Mouse (Mus musculus) ZHBTc4 (cell line): ENCODE measurements at regions not wholly inside any gene's neighbourhood (a gene's known extent, or its start where the extent isn't known, plus 50 kb on each side); places are given as distances from the start of the nearest gene placed in this dataset.

ENCODE experiments used
- DNase-seq: peaks from one replicate; pipeline ENCODE4 v3.0.0-alpha.2; 2011; ENCODE audit warnings: low read depth, low spot score

- no peak for DNase-seq
Measured at GRCm38 (mm10) chr13:51973461-51973860, 127.0 kb downstream of the Gadd45g start.

GRCm38 (mm10) chr13:51974101-51974500, 127.6 kb downstream of the Gadd45g start:
- no peak for DNase-seq

GRCm38 (mm10) chr13:51975330-51975729, 128.9 kb downstream of the Gadd45g start:
- peak; percentile 65 for DNase-seq

DNA sequence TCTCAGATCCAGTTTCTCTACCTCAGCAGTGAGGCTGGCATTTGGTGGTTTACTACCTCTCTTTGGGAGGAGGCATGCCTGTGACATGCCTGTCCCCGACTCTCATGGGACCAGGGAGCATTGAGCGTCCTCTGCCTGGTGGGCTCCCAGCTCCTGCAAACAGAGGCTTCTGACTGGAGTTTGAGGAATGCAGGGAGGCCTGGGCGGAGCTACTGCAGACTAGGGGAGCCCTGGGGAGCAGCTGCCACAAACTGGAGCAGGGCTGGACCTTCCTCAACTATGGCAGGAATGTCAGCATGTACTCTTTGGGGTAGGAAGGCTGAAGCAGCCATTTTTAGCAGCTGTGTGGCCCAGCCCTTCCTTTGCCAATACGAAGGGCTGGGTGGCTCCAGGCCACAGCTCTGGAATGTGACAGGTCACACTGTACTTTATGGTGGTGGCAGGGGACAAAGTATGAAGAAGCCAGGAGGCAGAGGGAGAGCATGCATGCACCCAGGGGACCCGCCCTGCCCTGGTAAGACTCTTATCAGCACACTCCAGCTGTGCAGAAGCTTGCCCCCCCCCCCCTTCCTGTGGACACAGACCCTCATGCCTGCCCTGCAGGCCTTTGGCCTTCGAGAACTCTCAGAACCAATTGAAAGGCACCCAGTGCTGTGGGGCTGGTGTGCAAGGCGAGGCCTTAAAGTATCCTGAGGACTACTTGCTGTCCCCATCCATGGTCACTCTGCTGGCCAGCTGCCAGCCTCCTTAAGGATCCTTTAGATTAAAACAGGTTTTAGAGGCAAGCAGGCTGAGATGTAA, 129.5 kb downstream of the Gadd45g start:
- peak; percentile 90 for DNase-seq

GRCm38 (mm10) chr13:51976620-51977214, 130.2 kb downstream of the Gadd45g start:
- no peak for DNase-seq

GRCm38 (mm10) chr13:51979301-51979977, 133.0 kb downstream of the Gadd45g start:
- no peak for DNase-seq

- no peak for DNase-seq
Measured at GRCm38 (mm10) chr13:51980344-51980743, 133.9 kb downstream of the Gadd45g start.

- no peak for DNase-seq
Measured at GRCm38 (mm10) chr13:51983002-51983401, 136.5 kb downstream of the Gadd45g start.

GRCm38 (mm10) chr13:51983575-51983974, 137.1 kb downstream of the Gadd45g start:
- DNase-seq: no peak

- DNase-seq: no peak
Measured at GRCm38 (mm10) chr13:51991339-51991738, 144.9 kb downstream of the Gadd45g start.

DNA sequence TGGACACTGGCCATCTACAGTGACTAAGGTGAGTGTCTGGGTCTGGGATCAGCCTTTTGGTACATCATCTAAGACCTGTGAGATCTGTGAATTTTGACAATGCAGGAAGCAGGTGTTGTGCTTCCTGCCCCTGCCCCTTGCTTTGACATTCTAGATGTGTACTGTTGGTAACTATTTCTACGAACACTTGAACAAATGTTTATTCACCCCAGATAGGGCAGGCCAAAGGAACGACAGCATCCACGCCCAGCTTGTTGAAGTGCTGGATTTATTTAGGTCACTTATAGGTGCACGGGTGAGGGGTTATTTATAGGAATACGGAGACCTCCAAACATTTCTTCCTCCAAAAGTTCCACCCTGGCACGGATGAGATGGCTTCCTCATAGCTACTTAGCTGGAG, 146.4 kb downstream of the Gadd45g start:
- no peak for DNase-seq

- no peak for DNase-seq
Measured at GRCm38 (mm10) chr13:51996163-51996562, 149.7 kb downstream of the Gadd45g start.

DNA sequence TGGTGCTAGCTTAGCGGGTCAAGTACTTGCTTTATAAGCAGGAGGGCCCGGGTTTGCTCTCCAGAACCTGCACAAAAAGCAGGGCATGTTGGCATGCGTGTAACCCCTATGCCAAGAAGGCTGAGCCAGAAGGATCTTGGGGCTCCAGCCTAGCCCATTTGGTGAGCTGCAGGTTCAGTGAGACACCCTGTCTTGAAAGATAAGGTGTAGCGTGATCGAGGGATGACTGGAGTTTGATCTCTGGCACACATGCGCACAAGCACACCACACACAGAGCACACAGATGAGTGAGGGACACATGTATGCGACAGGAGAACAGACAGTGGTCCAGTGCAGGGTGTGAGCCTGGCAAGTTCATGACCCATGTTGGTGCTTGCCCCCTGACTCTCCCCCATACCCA, 152.1 kb downstream of the Gadd45g start:
- no peak for DNase-seq

DNA sequence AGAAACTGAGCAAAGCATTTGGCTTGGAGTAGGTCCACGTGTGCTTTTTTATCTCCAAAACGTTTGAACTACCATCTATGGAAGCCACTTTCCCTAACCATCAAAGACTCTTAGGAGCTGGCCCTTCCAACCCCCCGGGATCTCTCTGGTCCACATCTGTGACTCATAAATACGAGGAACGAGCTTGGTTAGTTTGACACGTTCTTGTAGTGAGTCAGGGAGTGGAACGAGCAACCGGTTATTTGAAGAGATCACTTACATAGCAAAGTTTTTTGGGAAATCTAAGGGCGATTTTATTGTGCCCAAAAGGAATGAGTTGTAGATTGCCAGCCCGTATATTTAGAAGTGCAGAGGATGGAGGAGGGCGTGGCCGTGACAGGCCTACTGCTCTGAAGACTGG, 155.3 kb downstream of the Gadd45g start:
- no peak for DNase-seq

DNA sequence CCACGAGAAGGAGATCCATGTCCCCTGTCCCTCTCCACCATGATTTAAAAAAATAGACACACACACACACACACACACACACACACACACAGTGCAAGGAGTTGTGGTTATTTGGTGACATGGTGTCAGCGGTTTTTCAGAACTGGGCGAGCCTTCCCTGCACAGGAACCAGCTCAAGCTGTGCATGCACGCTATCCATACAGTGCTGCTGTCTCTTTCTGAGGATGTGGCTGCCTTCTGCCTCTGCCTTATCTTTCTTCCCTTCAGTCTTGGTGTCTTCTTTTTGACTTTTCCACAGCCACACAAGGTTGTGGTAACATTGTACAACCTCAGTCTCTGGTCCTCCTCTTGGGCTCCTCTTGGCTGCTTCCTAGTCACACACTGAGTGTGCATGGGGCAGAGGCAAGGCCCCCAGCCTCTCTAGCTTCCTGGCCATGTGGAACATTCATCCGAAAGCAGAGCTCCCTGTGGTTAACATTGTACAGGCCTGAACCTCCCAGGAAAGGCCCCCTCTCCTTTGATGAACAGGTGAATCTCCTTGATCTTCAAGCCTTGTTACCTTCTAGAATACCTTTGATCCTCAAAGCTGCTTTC, 157.6 kb downstream of the Gadd45g start:
- DNase-seq: no peak

- no peak for DNase-seq
Measured at GRCm38 (mm10) chr13:52007585-52008395, 161.3 kb downstream of the Gadd45g start.

GRCm38 (mm10) chr13:52009231-52009630, 162.8 kb downstream of the Gadd45g start:
- no peak for DNase-seq

DNA sequence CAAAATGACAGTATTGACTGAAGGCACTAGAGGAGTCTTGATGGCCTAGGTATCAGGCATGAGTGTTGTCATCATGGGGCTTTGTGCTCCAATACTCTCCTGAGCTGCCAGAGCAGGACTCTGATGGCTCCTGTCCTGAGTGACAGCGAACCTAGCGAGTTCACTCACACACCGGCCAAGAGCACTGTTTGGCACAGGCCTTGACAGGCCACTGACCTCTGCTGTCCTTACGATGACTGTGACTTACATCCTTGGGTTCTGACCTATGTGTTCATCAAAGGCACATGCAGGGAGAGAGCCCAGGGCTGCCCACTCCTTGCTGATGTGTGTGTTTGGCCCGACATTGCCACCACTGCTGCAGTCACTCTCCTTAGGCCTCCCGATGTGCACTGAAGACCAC, 163.3 kb downstream of the Gadd45g start:
- no peak for DNase-seq

DNA sequence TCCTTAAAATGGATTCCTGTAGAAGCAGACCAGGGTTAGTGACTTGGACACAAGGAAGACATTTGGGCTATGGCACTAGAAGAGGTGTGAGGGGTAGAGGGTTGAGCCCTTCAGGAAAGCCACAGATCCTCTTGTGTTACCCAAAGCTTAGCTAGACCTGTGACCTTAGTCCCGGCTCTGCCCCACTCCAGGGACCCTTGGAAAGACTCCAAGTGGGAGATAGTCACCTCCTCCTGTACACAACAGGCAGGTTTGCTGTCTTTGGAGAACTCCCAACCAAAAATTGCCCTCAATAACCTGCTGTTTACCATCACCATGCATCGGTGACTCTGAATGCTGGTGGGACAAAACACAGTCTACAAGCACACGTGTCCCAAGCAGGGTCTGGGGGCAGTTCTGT, 164.5 kb downstream of the Gadd45g start:
- DNase-seq: no peak

DNA sequence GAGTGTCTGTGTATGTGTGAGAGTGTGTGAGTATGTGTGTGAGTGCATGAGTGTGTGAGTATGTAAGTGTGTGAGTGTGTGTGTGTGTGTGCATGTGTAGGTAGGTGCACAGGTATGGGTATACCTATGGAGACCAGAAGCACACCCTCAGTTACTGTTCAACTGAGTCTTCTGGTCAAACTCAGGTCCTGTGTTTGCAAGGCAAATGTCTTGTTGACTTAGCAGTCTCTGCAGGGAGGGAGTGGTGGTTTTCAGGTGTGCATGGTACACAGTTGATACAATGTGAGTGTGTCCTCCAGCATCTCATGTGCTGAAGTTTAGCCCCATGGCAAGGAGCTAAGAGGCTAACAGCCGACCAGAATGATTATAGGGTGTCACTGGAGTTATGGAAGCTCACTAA, 166.7 kb downstream of the Gadd45g start:
- no peak for DNase-seq

DNA sequence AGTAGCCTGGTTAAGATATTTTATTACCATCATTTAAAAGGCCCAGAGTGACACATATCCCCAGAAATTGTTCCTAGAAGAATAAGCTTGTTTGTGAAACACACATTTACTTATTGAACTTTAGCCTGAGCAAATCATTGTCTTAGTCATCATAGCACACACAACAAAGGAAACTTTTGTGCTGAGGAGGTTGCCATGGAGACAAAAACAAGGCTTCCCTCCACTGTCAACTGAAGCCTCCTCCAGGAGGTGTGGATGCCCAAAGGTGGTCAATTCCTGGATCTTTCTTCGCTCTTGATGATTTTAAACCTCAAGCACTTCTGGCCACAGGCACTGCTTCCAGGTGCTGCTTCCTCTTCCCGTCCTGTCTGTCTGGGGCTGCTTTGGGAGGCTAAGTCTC, 167.3 kb downstream of the Gadd45g start:
- DNase-seq: no peak

- DNase-seq: no peak
Measured at GRCm38 (mm10) chr13:52014566-52014965, 168.1 kb downstream of the Gadd45g start.
